Mouse (Mus musculus) skeletal muscle tissue, adult 2 months (tissue): ENCODE results near the gene Liph.
"Not testable (repeated sequence)": the region's sequence is repeated elsewhere in the genome, so short reads cannot be mapped to it uniquely, and the experiment has no call there.

ENCODE experiments used
- DNase-seq: peaks from one replicate; pipeline ENCODE4 v3.0.0-alpha.2; 2012; ENCODE audit warnings: low read depth, low spot score

The Liph gene

DNA sequence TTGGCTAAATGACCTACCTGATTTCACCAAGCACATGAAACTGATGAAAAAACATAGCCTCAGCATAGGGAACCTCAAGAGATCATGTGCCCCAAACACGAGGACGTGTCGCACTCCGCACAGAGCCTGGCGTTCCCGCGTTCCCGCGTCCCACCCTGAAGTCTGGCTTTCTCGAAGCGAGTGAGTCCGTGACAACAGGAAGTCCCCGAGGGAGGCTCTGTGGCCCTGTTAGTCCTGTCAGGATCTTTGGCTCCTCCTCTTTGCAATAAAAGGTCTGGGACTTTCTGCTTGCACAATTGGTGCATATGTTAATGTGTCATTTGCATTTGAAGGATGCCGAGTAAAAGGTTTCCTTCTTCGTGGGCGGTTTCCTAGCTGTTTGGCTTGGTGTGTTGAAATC lies at the start of gene Liph:
Liph (minus strand) TSS at position 360 of the 400 bp plus-strand sequence.
- no peak for DNase-seq

DNA sequence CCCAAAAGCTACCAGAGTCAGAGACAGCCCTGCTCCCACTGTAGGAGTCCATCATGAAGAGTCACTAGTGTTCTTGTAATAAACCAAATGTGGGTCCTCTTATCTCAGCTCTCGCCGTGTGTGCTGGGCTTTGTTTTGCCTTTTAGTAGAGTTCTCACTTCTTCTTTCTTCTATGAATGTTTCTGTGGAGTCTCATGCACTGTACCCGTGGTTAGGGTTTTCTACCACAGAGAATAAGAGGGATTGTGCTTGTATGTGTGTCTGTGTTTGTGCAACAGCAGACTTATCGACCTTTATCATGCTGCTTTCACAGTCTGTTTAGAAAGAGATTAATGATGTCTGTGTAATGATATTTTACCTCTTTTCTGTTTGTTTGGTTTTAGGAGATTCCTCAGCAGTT lies 48.4 kb upstream of the Liph start:
- DNase-seq: no peak

DNA sequence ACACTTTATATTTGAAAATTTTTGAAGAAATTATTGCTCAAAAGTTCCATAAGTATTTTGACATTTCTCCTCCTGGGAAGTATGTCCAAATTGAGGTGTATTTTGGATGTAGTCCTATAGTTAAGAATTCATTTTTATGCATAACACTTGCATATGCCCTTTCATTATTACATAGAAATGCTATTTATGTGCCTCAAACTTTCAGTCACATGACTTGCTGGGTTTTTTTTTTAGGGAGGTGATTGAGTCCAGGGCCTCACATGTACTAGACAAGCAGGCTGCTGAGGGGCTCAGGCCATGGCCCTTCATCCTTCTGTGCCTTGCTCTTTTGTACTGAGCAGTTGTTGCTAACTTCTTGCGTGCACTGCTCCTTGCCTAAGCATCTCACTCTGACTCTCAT lies 44.5 kb upstream of the Liph start:
- no peak for DNase-seq

DNA sequence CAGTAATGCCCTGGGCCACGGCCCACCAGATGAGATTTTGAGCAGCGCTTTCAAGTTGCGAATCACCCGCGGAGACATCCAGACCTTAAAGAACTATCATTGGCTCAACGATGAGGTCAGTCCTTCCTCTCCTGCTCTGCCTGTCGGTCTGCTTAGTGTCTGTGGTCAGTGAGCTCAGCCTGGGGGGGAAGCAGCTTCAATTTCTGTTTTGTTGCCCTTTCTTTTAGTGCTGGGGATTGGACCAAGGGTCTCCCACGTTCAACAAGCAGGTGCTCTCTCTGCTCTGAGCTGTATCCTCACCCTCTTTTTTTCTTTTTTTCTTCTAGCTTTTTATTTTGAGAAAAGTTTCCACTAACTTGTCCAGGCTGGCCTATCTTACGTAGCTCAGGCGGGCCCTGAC lies 43.1 kb upstream of the Liph start:
- DNase-seq: no peak

DNA sequence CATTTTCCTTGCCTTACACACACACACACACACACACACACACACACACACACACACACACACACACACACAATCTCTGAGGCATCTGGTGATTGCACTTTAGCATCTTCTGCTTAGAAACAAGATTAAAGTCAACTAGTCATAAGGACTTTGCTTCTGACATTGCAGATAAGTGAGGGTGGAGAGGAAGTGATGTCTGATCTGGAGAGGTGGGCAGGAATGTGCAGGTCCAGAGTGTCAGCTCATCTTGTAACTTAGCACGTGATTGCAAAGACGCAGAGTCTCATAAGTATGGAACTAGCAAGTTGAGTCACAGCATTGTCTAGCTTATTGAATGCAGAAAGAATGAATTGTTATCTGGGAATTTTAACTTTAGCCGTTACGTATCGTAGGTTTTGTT lies 32.0 kb upstream of the Liph start:
- DNase-seq: no peak

DNA sequence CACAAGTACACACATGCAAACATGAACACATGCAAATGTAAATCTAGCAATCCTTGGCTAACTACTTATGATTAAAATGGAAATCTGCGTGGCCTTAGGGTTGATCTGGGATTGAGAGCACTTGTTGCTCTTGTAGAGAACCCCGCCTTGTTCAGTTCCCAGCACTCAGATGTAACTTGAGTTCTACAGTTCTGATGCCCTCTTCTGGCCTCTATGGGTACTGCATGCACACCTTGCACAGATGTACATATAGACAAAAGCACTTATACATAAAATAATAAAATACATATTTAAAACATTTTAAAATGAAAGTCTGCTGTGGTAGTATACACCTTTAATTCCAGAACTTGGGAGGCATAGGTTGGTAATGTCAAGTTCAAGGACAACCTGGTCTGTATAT lies 26.7 kb upstream of the Liph start:
- no peak for DNase-seq

DNA sequence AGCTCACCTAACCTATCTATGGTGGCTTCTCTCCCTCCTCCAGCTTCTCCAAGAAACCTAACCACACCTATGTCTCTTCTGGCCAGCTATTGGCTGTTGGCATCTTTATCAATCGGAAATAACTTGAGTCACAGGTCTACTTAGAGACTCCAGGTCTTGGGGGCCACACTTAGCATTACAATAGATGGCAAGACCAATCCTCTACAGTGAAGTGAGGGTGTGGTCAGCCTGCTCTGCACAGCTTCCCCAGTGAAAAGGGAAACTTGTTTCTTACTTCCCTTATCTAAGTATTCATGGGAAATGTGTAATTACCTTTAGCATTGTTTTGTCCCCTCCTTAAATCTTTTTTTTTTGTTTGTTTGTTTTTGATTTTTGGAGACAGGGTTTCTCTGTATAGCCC lies 20.1 kb upstream of the Liph start:
- no peak for DNase-seq

DNA sequence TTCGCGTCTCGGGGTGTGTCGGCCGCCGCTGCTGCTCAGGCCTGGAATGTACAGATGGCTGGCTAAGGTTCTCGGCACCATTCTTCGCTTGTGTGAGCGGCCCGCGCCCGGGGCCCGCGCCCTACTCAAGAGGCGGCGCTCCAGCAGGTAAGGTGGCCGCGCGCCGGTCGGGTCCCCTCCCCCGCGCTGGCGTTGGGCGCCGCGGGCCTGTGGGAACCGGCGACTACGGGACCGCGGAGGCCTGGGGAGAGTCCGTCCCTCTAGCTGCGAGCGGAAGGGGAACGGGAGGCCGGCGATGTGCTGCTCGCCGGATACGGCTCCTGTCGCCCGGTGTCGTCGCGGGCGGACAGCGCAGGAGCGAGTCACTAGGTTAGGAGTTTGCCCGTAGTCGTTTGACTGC lies 14.1 kb upstream of the Liph start:
- no peak for DNase-seq

DNA sequence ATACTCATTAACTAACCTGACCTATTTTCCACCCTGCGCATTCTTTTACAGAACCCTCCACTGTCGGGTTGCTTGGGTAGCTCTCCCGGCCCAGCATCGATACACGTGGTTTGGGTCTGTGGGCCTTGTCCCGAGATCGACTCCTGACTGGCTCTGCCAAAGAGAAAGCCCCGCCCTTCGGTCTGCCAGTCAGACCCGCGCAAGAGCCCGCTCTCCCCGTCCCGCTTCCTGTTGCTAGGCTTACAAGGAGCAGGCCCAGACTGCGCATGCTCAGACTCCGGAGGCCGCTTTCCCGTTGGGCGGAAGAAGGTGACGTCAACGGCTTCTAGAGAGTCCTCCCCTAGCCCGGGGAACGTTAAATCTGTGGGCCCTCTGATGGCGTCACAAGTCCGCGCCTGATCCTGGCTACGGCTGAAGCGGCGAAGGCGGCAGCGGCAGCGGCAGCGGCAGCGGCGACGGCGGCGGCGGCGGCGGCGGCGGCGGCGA lies 13.7 kb upstream of the Liph start, which contains the start of gene Senp2:
Senp2 (plus strand) TSS at position 386 of the 486 bp plus-strand sequence.
- peak; percentile 100 for DNase-seq

DNA sequence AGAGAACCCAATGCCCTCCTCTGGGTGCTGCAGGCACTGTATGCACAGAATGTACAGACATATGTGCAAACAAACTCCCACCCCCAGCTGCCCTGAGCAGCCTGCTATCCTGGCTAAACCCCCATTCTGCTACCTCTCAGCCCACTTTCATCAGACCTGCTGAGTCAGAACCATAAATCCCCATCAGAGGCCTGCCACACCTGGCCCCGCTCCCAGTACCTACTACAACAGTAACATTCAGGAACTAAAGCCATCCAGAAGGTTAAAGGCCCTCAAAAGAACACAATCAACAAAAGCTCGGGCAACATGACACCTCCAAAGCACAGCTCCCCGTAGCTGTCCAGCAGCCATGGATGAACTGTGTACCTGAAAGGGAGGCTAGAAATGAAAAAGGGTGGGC lies 6.1 kb upstream of the Liph start:
- DNase-seq: no peak

DNA sequence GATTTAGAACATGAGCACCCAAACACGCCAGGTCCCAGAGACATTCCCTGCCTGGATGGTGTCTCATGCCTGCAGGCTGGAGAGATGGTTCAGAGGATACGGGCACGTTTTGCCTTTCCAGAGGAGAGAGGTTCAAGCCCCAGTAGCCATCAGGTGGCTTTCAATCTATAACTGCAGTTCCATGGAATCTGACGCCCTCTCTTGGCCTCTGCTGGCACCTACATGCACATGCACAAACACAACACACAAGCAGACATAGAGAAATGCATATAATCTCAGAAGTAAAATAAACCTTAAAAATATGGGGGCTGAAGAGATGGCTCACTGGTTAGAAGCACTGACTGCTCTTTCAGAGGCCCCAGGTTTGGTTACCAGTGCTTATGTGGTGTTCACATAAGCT lies 5.7 kb upstream of the Liph start:
- DNase-seq: no peak

DNA sequence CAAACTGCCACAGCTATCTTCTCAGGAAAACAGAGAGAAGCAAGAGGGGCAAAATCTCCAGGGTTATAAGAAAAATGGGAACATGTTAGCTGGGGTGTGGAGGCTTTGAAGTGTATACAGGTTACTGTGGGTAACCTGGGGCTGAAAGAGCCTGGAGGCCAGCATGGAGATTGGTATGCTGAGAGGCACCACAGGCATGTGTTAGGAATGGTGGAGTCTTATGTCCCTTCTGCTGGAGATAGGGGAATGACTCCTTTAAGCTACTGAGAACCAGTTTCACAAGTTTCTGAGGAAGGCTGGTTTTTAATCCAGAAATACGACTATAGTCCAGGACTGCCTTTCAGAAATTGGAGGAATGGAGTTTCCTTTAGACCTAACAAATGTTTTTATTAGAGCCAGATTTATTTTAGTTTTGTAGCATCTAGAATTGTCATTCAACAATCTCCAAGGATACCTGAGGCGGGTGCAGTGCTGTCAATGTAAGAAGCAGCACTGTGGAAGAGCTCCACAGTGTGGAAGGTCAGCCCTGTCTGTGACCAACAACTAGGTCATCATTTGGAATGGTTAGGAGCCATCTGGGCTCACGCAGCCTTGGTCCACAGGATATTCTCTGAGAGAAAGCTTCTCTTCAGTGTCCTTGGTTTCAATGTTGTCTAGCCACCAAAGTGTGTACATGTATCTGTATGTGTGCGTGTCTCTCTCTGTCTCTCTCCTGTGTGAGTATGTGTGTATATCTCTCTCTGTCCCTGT lies 4.7 kb upstream of the Liph start:
- no peak for DNase-seq

DNA sequence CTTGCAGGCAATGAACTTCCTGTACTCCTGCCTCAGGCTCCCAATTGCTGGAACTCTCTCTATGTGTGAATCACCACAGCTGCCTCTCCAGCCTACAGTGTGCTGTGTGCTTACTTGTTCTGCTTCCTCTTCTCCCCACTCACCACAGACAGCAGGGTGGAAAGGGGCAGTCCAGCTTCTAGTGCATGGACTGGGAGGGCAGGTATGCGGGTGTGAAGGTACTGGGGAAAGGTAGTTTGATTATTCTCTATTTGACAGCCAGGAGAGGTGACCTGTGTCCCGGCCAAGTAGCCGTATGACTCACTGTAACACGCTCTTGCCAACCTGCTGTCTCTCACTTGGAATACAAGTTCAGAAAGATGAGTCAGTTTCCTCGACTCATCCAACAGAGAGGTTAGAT lies 2.6 kb upstream of the Liph start:
- no peak for DNase-seq

DNA sequence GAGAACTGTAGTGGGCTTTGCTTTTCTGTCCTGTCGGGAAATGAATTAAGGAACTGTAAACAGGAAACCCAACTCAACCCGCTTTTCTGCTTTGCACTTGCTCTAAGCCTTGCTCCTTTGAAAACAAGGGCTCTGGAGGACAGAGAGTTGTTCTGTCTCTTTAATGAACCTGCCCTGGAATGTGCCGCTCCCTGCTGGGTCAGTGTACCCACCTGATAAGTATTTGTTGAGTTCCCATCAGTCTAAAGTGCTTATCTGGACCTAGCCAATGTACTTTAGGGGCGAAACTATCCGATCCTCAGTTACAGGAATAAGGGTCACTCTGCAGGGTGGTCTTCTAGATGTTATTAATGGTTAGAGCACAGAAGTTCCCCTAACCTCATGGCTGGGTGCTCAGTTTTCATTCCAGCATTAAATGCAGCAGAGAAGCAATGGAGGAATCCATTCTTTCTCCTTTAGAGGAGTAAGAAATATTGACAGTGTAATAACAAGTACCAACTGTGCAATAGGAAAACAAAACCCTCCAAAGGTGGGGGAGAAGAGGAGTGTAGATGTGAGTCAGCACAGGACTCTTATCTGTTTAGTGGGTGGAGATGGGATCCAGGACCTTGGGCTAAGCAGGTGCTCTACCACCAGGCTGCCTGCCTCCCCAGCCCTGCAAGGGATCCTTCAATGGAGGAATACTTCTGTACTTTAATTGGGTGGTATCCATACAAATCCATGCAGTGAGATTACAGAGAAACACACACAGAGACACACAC lies 1.6 kb upstream of the Liph start:
- DNase-seq: no peak

DNA sequence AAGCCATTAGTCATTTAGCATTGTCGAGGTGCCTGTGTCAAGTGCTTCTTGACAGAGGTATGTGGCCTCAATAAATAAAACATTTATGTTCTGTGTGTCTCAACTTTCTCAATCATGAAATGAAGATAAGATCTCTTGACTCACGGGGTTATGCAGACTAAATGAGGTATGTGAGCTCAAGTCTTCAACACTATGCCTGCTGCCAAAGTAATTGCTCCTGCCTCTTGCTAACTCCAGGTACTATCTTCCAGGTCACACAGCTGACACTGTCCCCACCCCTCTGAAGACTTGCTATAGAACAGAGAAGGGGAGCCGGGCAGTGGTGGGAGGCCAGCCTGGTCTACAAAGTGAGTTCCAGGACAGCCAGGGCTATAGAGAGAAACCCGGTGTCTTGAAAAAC lies 939 bp upstream of the Liph start:
- DNase-seq: no peak

DNA sequence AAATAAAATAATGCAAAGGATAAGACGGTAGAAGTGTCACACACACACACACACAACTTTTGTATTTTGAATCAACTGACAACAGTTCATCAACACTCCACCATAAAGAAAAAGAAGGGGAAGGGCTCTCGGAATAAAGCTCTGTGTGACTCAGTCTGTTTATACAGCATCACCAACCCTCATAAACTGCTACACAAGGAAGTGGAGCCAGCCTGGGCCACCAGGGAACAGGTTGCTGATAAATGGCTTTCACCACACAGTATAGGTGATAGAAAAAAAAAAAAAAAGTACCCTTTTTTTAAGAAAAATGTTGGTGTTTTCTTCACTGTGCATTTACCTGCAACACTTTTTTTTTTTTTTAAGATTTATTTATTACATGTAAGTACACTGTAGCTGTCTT lies 3.7 kb downstream of the Liph start:
- no peak for DNase-seq

DNA sequence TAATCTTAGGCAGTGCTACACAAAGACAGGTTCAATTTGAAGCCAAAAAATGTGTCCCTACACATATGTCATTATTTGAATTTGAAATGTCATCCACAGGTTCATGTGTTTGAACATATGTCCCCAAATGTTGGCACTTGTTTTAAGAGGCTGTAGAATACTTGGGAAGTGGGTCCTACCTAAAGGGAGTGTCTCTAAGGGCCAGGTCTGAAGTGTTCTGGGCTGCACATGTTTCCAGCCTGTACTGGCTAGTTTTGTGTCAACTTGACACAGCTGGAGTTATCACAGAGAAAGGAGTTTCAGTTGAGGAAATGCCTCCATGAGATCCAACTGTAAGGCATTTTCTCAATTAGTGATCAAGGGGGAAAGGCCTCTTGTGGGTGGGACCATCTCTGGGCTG lies 4.6 kb downstream of the Liph start:
- DNase-seq: not testable (repeated sequence)

DNA sequence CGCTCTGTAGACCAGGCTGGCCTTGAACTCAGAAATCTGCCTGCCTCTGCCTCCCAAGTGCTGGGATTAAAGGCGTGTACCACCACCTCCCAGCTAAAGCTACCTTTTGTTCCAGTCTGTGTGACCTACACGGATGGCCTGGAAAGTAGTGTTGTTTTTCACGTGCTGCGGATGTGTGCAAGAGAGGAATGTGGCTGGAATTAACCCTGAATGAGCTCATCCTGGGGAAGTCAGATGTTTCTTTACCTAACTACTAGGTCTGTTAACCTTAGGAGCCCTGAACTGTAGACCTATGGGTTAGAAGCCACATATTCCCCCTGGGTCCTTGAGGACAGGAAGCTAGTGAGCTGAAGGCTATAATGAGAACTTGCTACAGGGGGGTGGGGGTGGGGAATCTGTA lies 7.5 kb downstream of the Liph start:
- DNase-seq: no peak

DNA sequence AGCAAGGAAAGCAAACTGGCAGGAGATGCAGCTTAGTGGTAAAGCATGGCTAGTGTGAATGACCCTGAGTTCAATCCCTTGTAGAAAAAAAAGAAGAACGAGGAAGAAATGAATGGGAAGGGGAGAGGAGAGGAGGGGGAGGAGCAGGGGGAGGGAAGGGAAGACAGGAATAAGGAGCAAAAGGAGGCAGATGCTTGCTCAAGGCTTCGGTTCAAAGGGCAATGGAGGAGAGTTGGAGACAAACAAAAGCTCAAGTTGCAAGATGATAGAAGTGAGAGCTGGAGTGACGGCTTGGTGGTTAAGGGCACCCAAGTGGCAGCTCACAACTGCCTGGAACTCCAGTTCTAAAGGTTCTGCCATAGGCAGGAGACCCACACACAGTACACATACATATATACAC lies 9.3 kb downstream of the Liph start:
- no peak for DNase-seq

DNA sequence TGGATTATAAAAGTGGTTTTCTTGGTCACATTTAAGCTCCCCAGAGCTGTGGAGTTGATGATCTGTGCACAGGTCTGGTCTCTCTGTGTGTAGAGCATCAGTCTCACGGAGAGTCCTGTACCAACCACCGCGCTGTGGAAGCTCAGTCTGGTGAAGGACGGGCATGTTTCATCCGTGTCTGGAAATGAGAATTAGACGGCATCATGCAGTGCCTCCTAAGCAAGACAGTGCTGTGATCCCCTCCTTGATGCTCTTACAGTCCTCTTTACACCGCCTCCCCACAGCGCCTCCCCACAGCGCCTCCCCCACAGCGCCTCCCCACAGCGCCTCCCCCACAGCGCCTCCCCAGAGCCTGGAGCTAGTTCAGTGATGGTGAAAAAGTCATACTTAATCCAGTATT lies 11.4 kb downstream of the Liph start:
- DNase-seq: no peak

DNA sequence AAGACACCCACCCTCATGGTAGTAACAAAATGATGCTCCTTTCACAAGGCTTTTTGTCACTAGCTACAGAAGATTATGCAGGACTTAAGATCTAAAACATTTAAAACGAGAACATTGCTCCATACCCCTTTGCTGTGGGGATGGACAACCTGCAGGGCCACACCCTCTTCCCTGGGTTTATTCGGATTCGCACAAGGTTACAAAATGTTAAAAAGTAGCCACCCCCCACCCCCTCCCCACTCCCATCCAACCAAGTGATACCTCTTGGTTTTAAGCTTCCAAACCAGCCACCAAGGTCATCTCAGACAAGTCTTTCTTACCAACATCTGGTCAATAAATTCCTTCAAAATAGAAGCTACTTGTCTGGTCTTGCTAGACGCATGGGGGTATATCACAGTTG lies 11.9 kb downstream of the Liph start:
- no peak for DNase-seq

DNA sequence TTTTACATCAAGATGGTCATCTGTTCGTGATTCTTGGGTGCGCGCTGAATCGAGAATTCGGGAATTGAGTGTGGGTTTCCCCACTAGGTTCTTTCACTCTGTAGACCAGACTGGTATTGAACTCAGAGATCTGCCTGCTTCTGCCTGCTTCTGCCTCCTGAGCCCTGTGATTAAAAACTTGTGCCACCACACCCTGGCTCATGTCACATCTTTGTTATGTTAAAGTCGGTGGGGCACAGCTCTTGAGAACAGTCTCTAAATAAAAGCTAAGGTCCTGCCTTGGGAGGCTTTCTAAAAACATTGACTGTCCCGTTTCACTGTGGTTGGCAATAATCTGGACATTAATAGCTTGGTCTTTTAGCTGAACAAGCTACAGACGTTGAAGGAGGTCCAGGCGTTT lies 12.3 kb downstream of the Liph start:
- no peak for DNase-seq

DNA sequence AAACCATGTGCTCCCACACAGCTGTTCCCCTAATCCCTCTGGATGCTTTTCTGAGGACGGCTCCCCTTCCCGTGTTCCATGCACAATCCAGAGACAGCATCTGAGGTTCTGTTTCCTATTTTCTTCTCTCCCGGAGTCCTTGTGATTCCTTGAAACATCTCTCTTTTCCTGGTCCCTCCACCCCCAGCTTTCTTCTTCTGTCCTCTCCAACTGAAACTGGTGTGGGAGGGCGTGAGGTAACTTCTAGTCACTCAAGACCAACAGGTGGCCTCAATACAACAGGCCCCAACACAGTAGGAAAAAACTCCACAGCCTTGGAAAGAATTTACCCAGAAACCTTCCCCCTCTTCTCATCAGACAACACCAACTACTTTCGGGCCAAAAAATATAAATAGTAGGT lies 18.1 kb downstream of the Liph start:
- DNase-seq: no peak
